Mouse (Mus musculus) small intestine, adult 2 months (tissue): ENCODE data around the gene Gldn.

Source experiments
- CTCF ChIP-seq: fragments of 200-500 bp; IDR thresholded peaks from 2 replicates; pipeline ENCODE4 v1.5.1; 2012; ENCODE audit warnings: low read depth, mild to moderate bottlenecking, control low read depth, inconsistent platforms, low read length, moderate library complexity, mixed read lengths; ENCODE audit not compliant: insufficient replicate concordance, insufficient read length; ENCODE audit errors: extremely low read depth
- POLR2A ChIP-seq: fragments of 200-500 bp; IDR thresholded peaks from 2 replicates; pipeline ENCODE4 v1.6.1; 2012; ENCODE audit warnings: low read depth, mild to moderate bottlenecking, control low read depth, inconsistent platforms, low read length, moderate library complexity

DNA sequence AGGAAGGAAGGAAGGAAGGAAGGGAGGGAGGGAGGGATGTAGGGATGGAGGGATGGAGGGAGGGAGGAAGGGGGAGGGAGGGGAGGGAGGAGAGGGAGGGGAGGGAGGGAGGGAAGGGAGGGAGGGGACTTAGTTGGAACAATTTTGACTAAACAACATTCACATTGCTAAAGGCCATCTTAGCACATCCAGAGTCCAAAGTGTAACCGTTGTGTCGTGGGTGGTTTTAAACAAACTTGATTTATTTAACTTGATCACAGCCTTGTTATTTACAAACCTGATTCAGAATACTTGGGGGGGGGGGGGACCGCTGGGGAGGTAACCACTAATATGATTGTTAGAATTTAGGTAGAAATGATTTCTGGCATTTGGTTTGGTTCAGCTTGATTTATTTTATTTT lies 13.1 kb downstream of the Gldn start:
- TF ChIP-seq CTCF (no peak), POLR2A (no peak)
